Mouse (Mus musculus): ENCODE data around the gene Snx13.
A peak's percentile ranks its signal among the peaks of the same experiment; 100 is the strongest.

Gene Snx13

DNA sequence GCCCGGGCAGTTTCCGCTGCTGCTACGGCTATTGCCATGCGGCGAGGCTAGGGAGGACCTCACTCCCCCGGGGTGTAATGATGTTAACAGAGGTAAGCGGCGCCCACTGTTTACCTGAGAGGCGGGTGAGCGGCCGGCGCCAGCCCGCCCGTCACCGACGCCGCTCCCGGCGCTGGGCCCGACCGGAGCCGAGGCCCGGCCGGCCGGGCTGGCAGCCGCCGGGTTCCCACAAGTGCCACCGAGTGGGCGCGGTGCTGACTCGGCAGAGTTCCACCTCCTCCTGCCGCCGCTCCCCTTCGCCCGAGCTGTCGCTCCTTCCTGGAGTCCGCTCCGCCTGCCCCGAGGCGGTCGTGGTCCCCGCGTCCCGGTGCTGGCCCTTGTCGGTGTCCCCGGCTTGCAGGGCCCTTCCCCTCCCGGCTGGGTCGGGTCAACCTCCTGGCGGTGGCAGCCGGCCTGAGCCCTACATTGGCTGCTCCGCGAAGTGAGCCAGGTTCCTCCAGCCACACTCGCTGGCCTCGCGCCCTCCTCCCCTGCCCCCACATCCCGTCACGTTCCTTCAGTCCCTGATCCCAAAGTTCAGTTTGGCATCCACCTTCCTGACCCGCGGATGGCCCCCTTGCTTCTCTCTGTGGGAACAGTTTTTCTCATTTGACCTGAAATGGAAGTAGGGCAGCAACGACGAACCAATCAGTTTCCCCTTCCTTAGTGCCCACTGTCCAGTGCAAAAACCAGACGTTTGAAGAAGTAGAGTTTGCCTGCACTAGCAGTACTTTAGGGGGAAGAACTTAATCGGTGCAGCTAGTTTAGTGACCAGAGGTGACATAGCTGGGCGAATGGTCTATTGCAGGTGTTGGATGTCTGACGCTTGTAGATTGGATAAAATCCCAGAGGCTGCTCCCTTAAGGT, 587 bp downstream of the Snx13 start:
- DNase-seq (ENCODE audit: low read depth): no peak

DNA sequence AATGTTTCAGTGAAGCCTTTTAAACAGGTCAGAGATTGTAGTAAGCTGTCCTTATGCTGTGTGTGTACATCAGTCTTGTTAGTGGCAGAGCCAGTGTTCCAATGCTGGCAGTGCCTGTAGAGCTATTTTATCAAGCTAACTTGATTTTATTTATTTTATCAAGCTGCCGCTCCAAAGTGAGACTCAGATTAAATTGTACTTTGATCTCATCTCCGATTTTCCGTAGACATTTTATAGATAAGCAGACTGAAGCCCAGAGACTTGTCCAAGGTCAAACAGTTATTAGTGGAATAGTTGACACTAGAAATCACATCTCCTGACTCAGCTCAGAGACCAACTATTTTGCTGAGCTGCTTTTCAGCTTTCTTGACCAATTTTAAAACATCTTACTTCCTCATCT, 1.9 kb downstream of the Snx13 start:
- DNase-seq (ENCODE audit: low read depth): no peak

DNA sequence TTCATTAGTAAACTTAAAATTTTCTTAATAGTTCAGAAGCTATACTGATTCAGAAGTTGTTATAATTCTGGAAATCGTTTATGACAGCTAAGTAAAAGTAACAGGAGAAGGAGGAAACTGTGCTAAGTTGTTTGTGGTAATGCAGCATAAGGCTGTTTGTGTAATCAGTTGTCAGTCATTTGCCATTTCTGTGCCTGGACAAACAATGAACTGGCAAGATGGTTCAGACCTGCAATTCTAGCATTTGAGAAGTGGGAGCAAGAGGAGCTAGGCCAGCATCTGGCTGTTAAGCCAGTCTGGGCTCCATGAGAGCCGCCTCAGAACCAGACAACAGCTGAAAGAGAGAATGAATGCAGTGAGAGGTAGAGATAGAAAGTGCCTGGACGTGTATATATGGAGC, 3.5 kb downstream of the Snx13 start:
- no peak for DNase-seq (ENCODE audit: low read depth)

DNA sequence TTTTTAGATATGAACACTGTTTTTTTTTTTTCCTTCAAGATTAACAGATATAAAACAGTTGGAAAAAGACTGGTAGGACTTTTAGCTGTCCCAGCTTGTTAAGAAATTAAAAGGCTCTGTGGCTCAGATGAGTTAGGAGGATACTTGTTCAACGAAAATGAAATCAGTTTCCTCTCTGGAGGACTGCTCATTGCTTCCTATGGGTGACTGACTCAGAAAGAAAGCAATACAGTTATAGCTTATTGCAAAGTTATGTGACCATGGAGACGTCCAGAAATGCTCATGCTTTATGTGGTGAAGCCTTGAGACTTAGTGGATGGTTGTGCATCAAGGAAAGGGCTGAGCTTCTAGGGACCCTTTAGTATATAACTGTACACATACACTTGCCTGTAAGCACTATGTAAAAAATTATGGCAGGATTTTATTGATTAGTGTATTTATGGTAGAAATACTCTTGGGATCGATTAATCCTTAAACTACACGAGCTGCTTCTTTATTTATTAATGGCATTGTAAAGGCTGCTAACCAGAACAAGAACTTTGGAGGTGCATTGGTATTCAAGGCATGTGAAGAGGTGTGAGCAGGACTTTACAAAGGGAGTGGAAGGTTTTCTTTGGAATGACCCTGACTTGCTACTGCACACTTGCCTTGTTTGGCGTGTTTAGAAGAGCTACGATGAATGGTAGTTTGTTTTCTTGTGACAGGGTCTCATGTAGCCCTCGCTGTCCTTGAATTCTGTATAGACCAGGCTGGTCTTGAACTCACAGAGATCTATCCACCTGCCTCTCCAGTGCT, 4.2 kb downstream of the Snx13 start:
- no peak for DNase-seq (ENCODE audit: low read depth)

DNA sequence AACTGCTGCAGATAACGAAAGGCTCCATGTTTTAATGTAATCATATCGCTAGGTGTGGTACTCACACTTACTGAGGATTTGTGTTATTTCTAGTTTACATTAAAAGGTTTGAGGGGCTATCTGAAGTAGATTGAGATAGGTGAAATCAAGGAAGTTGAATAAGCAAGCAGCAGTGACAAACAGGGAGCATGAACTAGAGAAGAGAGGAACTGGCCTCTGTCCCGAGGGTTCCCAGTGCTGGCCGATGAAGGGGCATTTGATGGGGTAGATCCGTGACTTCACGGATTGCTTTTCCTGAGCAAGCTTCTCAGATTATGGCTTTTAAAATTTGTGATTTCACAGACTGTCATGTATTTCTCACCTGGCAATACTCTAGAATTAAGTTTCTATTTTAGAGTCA, 7.4 kb downstream of the Snx13 start:
- DNase-seq (ENCODE audit: low read depth): no peak

DNA sequence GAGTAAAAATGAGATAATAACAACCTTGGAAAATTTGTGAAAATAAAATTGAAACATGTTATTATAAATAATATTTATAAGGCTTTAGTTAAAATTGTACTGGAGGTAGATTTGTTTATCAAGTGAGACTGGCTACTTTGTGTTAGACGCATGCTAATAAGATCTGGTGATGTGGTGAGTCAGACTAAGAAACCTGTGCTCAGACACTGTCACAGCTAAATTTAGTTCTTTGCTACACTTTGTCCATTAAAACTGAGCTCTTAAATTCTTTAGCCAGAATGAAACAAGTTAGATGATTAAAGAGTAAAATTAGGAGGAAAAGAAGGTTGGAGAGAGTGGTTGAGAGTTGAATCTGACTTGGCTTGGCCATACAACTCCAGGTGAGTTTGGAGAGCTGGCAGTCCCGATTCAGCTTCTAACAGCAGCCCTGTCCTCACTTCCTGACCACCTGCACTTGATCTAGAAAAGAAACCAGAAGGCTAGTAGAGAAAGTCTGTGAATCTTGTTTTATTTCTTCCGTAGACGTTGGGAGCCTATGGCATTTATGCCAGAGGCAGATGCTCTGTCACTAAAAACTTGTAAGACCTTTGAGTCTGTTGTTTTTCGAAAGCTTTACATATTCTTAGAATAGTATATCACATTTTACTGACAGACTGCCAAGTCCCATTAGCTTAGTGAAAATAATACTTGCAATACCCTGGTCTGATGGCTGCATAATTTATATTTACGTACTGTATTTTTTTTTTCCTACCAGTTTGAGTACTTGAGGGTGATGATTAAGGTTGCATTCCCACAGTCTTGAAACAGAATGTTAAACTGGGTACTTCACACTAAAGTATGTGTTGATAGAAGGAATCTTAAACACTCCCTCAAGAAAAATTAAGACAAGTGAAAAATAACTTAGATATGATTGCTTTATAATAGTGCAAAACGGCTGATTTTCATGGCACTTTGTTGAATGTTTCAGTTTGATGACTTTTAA, 8.4 kb downstream of the Snx13 start:
- DNase-seq (ENCODE audit: low read depth): no peak

DNA sequence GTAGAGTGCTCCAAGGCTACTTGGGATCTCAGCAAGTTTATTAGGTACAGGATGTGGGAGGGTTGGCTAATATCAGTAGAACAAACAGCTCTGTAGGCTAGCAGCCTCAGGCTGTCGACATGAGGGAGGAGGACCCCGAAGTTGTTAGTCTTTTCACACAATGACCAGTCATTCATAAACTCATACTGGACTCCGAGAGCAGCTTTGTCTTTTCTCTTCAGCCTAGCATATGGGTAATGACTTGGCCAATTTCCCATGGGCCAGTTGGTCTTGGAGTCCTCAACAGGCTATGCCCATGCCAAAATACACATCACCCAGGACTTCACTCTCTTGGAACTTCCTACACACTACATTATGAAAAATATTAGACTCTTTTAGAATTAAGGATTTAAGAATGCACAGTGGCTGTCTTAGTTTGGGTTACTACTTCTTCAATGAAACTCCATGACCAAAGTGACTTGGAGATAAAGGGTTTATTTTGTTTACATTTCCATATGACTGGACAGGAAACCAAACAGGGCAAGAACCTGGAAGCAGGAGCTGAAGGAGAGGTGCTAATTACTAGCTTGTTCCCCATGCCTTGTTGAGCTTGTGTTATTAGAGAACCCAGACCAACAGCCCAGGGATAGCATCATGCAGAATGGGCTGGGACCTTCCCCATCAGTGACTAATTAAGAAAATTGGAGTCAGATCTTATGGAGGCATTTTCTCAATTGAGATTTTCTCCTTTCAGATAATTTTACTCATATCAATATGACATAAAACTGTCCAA, 16.9 kb downstream of the Snx13 start:
- no peak for DNase-seq (ENCODE audit: low read depth)

DNA sequence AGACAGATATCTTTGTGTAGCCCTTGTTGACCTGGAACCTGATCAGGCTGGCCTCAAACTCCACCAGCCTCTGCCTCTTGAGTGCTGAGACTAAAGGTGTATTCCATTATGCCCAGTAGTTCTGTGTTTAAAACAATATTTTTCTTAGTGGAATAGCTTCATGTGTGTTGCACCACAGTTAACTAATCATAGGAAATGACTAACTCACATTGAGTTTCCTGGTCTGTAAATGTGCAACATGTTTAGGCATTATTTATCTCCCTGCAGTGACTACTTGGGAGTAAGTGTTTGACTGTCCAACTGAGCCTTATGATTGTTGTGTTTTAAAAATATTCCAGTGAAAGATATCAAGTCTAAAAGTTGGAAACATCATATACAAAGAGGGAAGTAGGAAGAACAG, 20.6 kb downstream of the Snx13 start:
- no peak for DNase-seq (ENCODE audit: low read depth)

DNA sequence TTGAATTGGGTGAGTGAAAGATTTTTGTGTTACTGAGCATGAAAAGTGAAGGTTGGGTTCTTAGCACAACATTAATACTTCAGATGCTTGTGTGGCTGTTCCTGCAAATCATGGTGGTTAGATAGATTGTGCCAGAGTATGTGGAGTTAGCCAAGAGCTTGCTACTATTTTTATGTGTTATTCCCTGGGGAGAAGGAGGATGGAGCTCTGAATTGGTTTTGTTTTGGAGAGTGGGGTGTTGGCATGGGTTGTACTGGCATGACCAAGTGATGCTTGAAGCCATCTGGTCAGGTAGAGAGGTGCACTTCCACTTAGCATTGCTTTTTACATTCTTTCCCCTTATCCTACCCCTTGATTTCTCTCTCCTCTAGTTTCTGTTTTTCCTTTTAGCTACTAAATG, 24.4 kb downstream of the Snx13 start:
- DNase-seq (ENCODE audit: low read depth): no peak

DNA sequence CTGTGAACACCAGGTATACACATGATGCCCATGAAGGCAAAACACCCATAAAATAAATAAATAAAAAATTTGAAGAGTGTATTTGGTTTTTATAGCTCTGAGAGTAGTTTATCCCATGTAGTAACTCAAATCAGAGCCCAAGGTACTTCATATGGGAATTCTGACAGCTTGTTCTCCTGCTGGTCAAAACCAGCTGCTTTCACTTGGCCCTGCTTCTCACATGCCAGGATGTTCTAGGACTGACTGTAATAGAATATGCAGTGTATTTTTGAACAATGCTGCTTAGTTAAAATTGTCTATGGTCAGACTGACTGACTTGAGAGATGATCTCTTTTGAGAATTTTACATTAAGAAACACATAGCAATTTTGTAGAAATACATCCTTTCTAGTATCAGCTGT, 25.2 kb downstream of the Snx13 start:
- DNase-seq (ENCODE audit: low read depth): no peak

DNA sequence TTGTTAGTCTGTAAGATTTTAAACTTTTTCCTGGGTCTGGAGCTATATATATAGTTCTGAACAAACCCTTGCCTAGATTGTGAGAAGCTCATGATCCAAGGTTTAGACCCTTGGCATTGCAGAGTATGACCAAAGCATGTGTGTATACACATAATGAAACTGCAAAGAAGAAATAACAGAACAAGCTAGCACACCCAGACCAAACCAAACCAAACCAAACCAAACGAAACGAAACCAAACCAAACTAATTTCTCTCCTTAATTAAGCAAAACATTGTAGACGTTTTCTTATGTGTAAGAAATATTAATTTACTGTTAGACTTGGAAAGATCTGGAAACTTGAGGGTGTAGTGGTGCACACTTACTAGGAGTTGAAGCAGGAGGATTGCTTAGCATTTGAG, 29.0 kb downstream of the Snx13 start:
- DNase-seq (ENCODE audit: low read depth): no peak

DNA sequence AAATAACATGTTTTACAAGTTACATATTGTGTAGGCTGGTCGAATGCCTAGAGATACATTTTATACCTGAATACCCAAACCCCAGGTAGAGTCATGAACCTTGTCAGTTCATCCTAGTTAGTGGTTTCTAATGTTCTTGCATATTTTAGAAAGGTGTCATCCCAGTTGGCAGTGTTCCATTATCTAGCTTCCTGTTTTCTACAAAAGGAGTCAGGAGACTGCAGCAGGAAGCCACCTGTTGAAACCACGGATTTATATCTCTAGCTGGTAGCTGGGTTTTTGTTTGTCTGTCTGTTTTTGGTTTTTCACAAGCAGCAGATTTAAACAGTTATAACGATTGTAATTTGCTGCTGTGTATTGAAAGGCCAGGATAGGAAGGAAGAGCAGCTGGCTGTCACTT, 76.6 kb downstream of the Snx13 start:
- no peak for DNase-seq (ENCODE audit: low read depth)

DNA sequence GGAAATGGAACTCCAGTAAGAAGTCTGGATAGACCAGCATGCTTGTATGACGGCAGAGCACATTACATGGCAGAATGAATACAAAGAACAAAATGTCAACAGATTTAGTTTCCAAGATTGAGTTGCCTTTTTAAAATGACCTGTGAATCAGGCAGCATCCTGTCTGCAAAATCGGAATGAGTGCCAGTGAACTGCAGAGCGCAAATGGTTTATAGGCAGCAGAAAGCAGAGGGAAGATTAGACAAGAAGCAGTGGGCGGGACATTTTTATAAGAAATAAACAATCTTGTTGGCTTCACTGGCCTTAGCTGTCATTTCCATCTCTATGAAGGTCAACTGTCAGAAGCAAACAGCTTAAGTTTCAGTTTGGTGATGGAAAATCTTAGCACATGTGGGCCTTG, 106.2 kb downstream of the Snx13 start:
- DNase-seq (ENCODE audit: low read depth): no peak

DNA sequence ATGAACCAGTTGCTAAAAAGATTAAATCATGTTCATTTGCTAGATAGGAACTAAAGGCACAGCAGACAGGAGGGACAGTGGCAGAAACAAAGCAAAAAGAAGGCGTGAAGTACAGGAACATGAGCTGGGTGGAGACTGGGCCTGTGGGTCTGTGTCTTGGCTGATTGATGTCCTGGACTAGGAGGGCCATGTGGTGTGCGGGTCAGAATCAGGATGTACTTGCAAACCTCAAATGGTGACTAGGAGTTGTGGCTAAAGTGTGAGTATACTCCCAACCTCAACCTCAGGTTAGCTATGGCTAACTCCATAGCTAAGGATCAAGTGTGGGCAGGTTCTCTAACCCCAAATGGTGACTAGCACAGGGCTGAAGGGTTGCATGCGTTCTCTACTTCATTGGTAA, 107.2 kb downstream of the Snx13 start:
- DNase-seq (ENCODE audit: low read depth): no peak

DNA sequence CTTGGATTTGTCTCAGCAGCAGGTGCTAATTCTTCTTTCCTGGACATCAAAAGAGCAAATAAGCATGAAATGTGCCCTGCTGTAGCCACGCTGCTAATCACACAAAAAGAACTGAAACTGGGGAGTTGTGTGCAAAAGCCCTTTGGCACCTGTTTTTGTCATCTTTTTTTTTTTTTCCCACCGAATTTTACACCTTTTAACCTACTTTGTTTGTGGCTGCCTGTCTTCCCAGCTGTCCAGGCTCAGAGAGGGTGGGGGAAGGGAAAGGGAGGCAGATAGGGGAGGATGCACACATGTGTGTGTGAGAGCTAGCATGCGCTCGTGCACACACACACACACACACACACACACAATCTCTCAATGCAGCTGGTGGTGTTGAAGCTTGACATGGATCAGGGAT, 110.3 kb downstream of the Snx13 start:
- no peak for DNase-seq (ENCODE audit: low read depth)

DNA sequence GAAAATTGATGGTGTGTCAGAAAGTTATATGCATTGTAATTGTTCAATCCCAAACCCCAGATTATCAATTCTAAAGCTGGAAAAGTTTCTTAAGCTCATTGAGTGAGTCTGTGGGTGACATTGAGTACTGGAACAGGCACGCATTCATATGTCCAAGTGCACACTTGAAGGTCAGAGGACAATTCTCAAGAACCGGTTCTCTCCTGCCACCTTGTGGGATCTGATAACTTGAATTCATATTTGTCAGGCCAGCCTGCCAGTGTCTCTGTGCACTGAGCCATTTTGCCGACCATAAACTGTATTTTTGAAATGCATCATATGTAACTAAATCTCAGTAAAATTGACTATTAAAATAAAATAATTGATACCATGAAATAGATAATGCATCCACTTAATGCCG, 114.7 kb downstream of the Snx13 start:
- no peak for DNase-seq (ENCODE audit: low read depth)

DNA sequence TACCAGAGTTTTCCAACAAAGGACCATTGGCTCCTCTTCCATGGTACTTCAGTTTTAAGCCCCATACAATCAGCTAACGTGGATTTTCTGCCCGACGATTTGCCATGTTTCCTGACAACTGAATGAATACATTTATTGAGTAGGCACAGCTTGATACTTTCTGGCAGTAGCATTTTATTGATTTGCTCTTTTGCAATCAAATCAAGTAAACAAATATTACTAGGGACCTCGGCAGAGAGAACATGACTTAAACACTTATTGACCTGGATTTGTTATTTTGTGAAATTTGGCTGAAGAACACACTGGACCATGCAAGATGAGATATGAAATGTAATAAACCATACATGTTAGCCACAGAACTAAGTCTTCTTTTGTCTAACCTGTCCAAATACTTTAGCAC, 123.3 kb downstream of the Snx13 start:
- DNase-seq (ENCODE audit: low read depth): no peak

DNA sequence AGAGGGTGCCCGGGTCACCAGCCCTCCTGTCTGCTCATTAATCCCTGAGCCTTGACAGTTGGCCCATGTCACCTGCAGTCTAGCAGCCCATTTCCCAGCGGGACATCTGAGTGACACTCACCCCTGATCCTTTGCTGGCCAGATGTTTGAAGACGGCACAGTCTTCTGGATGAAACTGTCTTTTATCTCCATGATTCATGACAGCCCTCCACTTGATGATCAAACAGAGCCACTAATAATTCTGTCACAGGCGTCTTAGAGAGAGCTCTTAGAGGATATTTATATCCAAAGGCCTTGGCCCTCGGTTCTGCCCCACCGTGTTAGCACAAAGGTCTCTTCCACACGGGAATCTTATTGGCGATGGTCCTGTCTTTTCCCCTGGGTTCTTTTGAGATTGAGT, 129.0 kb downstream of the Snx13 start:
- no peak for DNase-seq (ENCODE audit: low read depth)

DNA sequence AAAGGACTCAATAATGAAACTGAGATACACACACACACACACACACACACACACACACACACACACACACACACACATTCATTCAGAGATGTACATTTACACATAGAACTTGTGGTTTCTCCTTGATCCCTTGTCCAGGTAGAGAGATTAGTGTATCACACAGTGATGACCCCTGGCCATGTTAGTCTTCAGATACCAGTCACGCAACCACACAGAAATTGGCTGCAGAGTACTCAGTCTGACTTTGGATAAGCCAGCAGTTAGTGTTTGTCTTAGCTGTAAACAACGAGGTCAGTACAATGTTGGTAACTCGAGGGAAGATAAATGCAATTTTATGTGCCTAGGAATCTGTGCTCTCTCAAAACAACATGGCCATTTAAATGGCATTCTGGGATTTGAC, 129.6 kb downstream of the Snx13 start:
- no peak for DNase-seq (ENCODE audit: low read depth)

DNA sequence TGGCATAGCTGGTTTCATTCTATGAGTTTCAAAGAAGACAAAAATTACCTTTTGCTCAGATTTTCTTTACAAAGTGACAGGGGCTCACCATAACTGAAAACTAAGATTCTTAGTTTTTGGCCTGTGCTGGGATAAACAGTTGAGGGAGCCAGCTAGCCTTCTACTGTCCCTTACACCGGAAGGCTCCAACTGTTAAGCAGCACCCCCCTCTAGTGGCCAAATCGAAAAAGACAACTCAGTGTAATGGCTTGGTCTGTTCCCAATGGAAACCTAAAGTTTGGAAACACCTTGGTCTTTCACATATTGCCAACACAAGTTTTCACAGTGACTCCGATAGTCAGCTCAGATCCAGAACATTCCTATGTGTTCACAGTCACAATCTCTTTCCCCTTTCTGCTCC, 135.7 kb downstream of the Snx13 start:
- DNase-seq (ENCODE audit: low read depth): peak; percentile 49

DNA sequence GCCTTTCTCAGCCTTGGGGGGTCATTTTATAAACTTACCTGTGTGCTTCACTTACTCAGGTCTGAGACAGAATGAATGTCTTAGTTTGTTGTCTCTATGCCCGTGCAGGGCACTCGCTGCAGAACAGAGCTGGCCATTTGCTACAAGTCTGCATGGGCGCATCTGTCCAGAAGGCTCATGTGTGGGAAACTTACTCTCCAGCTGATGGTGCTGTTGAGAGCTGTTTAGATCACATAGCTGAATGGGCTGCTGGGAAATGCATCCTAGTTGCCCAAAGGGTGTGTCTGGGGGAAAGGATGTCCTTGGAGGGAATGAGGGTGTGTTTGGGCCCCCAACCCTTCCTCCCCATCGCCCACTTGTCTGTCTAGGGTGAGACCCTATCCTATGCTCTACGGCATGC, 137.3 kb downstream of the Snx13 start:
- no peak for DNase-seq (ENCODE audit: low read depth)
